Mouse (Mus musculus) heart, embryonic 11.5 days (tissue): ENCODE measurements around the gene Cnih3. TPM values are rescaled to one million over a fixed set of nuclear protein-coding genes. Genes with fewer than 3 reads are reported as not detected.

ENCODE experiments used
- ATAC-seq: fragments of 200-750 bp; cut with Nextera tagmentation; replicated peaks from 2 replicates; pipeline ENCODE4 v1.8.0; 2017; ENCODE audit warnings: moderate library complexity; ENCODE audit not compliant: insufficient number of reproducible peaks, low FRiP score, low TSS enrichment
- H3K27ac ChIP-seq: fragments of 300-500 bp; sonication (generic); 2 replicates; pipeline ENCODE4 v1.5.1; 2014; ENCODE audit warnings: mild to moderate bottlenecking, low read depth, low read length
- H3K27me3 ChIP-seq: fragments of 300-500 bp; sonication (generic); 2 replicates; pipeline ENCODE4 v1.6.1; 2014; ENCODE audit warnings: mild to moderate bottlenecking, low read length, mixed read lengths; ENCODE audit not compliant: control insufficient read depth, insufficient read depth
- H3K36me3 ChIP-seq: fragments of 300-500 bp; sonication (generic); 2 replicates; pipeline ENCODE4 v1.6.1; 2014; ENCODE audit warnings: mild to moderate bottlenecking, low read length, moderate library complexity, mixed read lengths; ENCODE audit not compliant: control insufficient read depth, insufficient read depth
- H3K4me1 ChIP-seq: fragments of 300-500 bp; sonication (generic); 2 replicates; pipeline ENCODE4 v1.6.1; 2014; ENCODE audit warnings: low read length; ENCODE audit not compliant: control insufficient read depth, insufficient read depth
- H3K4me2 ChIP-seq: fragments of 300-500 bp; sonication (generic); 2 replicates; pipeline ENCODE4 v1.6.1; 2014; ENCODE audit warnings: mild to moderate bottlenecking, moderate library complexity
- H3K4me3 ChIP-seq: fragments of 300-500 bp; sonication (generic); 2 replicates; pipeline ENCODE4 v1.5.1; 2014; ENCODE audit warnings: low read depth, low read length
- H3K9ac ChIP-seq: fragments of 300-500 bp; sonication (generic); 2 replicates; pipeline ENCODE4 v1.6.1; 2014; ENCODE audit warnings: mild to moderate bottlenecking, low read depth, low read length, moderate library complexity
- H3K9me3 ChIP-seq: fragments of 300-500 bp; sonication (generic); replicated peaks from 2 replicates; pipeline ENCODE4 v1.6.1; 2016; ENCODE audit warnings: low read length; ENCODE audit not compliant: control insufficient read depth
- WGBS: fragments of 180-500 bp; shearing (Covaris S2); extraction: QIAGEN DNeasy Blood & Tissue Kit; methylation state at CpG from one replicate; pipeline ENCODE4 v1.1.7; 2014; ENCODE audit not compliant: insufficient replicate concordance; 5-methylcytosine and 5-hydroxymethylcytosine counted together
- polyA plus RNA-seq: library from polyadenylated mRNA; unstranded; fragments of >200 nt; fragmentation: Nextera tagmentation; extraction: Ambion mirVana; gene quantifications from 2 replicates; pipeline ENCODE4 v1.2.1, GENCODE M21; 2014

Cnih3 gene
- polyA plus RNA-seq, 1 experiment from 2014 or later = 0.29 TPM

DNA sequence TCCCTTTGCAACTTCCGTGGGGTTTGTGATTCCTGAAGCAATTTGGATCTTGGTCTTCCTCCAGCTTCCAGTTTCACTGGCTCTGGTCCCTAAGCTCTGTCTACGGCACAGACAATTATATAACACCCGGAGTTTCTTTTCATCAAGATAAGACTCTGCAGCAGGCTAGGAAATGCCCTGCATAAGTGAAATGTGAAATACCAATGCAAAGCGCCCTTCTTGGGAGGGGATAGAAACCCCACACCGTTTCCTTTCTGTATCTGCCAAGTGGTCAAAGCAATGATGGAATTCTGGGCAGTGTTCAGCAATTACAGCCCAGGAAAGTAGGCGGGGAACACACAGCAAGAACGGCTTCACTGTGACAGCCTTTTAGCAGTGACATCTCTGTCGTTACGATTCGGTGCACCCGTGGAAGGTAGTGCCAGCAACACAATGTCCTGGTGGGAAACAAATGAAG is 67.7 kb downstream of the Cnih3 start:
- no peak overlapping the region for H3K4me3 ChIP-seq
- H3K9ac ChIP-seq = no peak overlapping the region
- peaks cover 6% of the 10 kb centered on the region; the same call in 1 of the 2 replicates for H3K4me1 ChIP-seq
- ATAC-seq = no peak
- no peak overlapping the region for H3K4me2 ChIP-seq
- no peak overlapping the region for H3K27ac ChIP-seq
- no peaks in the 10 kb centered on the region for H3K36me3 ChIP-seq
- no peaks in the 10 kb centered on the region for H3K9me3 ChIP-seq
- 60% methylated on average over 11 of the region's 11 CpGs for WGBS
- no peaks in the 10 kb centered on the region for H3K27me3 ChIP-seq

DNA sequence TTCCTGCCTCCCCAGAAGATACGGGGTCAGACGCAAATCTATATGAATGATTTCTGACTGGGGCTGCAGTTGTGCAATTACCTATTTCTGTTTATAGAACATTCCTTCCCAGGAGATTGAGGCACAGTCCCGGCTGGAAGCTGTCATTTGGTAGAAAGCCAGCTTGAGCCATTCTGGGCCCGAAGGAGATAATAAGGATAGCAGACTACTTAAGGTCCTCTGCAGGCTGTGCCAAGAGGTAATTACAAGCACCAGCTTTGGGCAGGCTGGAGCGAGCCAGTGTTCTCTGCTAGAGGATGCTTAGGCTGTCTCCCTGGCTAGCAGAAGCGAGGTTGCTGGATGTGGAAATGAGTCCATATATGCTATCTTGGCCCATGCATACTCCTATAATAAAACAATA is 70.4 kb downstream of the Cnih3 start:
- Histone ChIP-seq H3K36me3 (no peaks in the 10 kb centered on the region), H3K9me3 (no peaks in the 10 kb centered on the region), H3K9ac (no peak overlapping the region), H3K27me3 (no peaks in the 10 kb centered on the region), H3K4me1 (peaks cover 3% of the 10 kb centered on the region; the same call in 1 of the 2 replicates), H3K4me3 (no peak overlapping the region), H3K4me2 (no peak overlapping the region), H3K27ac (no peak overlapping the region)
- no peak for ATAC-seq
- WGBS = 59% methylated on average over 6 of the region's 6 CpGs

DNA sequence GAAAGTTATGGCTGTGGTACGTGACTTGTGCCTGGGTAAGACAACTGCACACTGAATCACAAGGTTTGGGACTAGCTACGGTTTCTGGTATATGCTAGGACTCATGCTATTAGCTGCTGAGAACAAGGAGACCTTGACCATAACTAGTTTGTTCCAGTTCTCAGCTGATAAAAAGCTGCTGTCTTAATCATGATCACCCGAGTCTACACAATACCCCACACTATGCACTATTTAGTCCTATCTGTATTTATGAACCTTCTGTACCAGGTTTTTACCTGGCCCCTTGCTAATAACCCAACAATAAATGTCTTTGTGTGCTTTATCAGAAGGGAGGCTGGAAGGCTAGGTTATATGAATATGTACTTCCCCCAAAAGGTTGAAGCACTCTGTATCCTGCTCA is 72.5 kb downstream of the Cnih3 start:
- no peak overlapping the region for H3K9ac ChIP-seq
- ATAC-seq = no peak
- no peaks in the 10 kb centered on the region for H3K36me3 ChIP-seq
- no peak overlapping the region for H3K27ac ChIP-seq
- H3K4me3 ChIP-seq = no peak overlapping the region
- WGBS = 73% methylated on average over 3 of the region's 3 CpGs
- H3K9me3 ChIP-seq = no peaks in the 10 kb centered on the region
- peaks cover 3% of the 10 kb centered on the region; the same call in 1 of the 2 replicates for H3K4me1 ChIP-seq
- no peak overlapping the region for H3K4me2 ChIP-seq
- no peaks in the 10 kb centered on the region for H3K27me3 ChIP-seq

DNA sequence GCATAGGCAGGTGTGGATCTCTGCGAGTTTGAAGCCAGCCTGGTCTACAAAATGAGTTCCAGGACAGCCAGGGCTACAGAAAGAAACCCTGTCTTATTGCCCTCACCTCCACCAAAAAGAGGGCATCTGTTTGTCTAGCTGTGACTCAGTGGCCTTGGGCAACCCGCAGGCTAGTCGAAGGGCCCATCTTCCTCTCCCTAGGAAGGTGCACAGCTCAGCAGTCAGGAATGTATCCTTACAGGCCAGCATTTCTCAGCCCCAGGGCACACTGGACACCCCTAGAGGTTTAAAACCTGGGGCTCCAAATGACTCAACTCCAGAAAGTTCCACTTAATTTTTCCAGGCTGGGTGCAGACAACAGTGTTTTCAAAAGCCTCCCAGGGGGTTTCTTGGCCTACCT is 73.0 kb downstream of the Cnih3 start:
- no peak overlapping the region for H3K9ac ChIP-seq
- H3K27ac ChIP-seq = no peak overlapping the region
- no peak for ATAC-seq
- H3K4me2 ChIP-seq = no peak overlapping the region
- H3K36me3 ChIP-seq = no peaks in the 10 kb centered on the region
- H3K4me3 ChIP-seq = no peak overlapping the region
- H3K4me1 ChIP-seq = peaks cover 3% of the 10 kb centered on the region; the same call in 1 of the 2 replicates
- 79% methylated on average over 3 of the region's 3 CpGs for WGBS
- H3K27me3 ChIP-seq = no peaks in the 10 kb centered on the region
- no peaks in the 10 kb centered on the region for H3K9me3 ChIP-seq

DNA sequence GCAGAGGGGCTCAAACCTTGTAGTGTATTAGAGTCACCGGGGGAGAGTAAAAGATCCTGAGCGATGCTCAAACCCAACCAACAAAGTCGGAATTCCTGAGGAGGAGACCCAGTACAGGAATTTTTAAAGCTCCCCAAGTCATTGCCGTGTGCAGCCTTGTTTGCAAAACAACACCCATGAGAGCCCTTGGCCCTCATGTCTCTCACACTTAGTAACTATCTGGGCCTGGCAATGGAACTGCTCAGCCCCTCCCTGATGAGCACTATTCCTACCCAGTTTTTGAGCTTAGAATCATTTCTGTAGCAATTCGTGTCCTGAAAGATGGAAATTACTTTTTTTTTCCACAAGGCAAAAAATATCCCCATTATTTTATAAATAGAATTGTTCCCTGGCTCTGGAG is 74.0 kb downstream of the Cnih3 start:
- Histone ChIP-seq H3K4me3 (no peak overlapping the region), H3K27ac (no peak overlapping the region), H3K9me3 (no peaks in the 10 kb centered on the region), H3K4me1 (no peaks in the 10 kb centered on the region), H3K9ac (no peak overlapping the region), H3K36me3 (no peaks in the 10 kb centered on the region), H3K4me2 (no peak overlapping the region), H3K27me3 (no peaks in the 10 kb centered on the region)
- 79% methylated on average over 5 of the region's 5 CpGs for WGBS
- no peak for ATAC-seq

DNA sequence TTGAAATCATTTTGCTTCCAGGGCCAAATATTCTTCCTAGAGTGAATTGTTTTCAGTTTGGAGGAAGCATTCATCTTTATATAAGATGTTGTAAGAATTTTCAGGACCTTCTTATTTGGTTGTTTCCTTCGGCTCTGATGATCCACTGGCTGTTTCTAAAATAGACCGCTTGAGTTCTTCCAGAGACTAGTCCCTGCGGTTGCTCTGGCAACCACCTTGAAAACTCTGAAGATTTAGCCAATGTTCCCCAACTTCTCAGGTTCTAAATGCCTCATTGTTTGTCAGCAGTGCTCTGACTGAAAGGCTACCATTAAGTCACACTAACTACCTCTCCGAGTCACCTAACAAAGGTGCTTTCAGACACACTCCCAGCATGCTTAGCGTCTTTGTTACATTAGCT is 80.8 kb downstream of the Cnih3 start:
- Histone ChIP-seq H3K9ac (no peak overlapping the region), H3K36me3 (no peaks in the 10 kb centered on the region), H3K27me3 (no peaks in the 10 kb centered on the region), H3K27ac (no peak overlapping the region), H3K4me3 (no peak overlapping the region), H3K4me2 (no peak overlapping the region), H3K9me3 (no peaks in the 10 kb centered on the region), H3K4me1 (no peaks in the 10 kb centered on the region)
- no peak for ATAC-seq
- WGBS = 81% methylated on average over 5 of the region's 5 CpGs

DNA sequence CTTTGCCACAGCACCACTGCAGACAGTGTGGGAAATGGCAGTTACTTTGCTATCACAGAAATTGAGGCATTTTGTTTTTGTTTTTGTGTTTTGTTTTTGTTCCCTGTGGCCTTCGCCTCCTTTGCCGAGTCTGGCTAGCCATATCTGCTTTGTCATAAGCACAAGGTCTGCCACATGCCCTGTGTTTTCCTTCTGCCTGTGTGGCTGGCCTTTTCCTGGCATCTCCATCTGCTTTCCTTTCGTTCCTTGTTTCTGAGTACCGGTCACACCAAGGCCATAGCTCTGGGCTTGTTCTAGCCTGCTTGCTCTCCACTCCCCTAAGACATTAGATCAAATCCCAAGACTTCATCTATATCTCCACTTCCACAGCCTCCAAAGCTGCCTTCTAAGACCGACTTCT is 83.0 kb downstream of the Cnih3 start:
- Histone ChIP-seq H3K4me2 (no peak overlapping the region), H3K36me3 (no peaks in the 10 kb centered on the region), H3K27me3 (no peaks in the 10 kb centered on the region), H3K27ac (no peak overlapping the region), H3K9ac (no peak overlapping the region), H3K4me1 (no peaks in the 10 kb centered on the region), H3K9me3 (no peaks in the 10 kb centered on the region), H3K4me3 (no peak overlapping the region)
- WGBS = 64% methylated on average over 5 of the region's 5 CpGs
- no peak for ATAC-seq

DNA sequence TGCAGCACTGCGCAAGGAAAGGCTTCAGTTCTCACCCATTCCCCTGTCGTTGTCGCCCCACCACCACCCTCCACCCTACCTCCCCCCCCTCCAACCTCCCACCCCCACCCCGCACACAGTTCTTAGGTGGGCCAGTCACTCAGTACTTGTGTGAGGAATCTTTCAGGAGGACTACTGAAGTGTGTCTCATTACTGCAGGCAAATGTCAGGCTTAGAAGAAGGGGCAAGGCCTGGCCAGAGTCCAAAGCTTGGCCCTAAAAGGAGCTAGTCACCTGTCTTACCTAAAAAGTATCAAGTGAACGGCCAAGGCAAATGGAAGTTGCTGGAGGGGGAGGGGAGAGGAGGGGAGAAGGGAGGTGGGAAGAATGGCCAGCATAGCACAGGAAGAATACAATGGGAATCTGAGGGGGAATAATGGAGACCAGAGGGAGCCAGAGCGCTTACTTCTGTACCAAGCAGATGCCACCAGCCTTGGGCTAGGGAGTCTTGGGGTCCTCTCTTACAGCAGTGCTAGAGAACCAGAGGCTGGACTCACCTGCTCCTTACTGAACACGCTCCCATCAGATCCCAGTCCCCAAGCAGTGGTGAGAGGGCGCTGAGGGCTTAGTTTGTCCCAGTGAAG is 88.7 kb downstream of the Cnih3 start:
- no peak overlapping the region for H3K4me2 ChIP-seq
- ATAC-seq = no peak

DNA sequence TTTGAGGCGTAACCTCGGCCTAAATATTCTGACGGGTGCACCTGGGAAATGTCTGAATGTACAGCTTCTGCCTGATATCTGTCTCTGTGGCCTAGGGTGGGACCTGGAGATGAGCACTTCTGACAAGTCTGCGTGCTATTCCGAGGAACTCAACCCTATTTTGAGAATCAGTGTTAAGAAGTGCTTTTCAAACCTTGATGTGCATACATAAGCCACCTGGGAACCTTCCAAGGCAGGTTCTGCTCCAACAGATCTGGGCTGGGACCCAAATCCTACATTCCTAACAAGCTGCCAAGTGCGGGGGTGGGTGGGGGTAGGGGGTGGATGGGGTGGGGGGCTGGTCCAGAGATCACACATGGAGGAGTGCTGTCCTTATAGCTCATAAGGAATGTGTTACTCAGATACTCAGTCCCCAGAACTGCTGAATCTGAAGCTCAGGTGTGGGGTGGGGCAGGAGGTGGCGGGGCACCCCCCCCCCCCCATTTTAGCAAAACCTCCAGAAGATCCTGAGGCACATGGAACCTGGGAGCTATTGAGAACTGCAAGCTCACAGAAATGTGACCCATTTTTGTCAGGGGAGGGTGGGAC is 89.3 kb downstream of the Cnih3 start:
- Histone ChIP-seq H3K4me3 (no peak overlapping the region), H3K9me3 (no peaks in the 10 kb centered on the region), H3K27ac (no peak overlapping the region), H3K4me2 (no peak overlapping the region), H3K36me3 (no peaks in the 10 kb centered on the region), H3K9ac (no peak overlapping the region), H3K4me1 (peaks cover 10% of the 10 kb centered on the region), H3K27me3 (no peaks in the 10 kb centered on the region)
- 70% methylated on average over 7 of the region's 7 CpGs for WGBS
- no peak for ATAC-seq

More for the DNA sequence above, 88.7 kb downstream of the Cnih3 start:
- Histone ChIP-seq H3K36me3 (no peaks in the 10 kb centered on the region), H3K4me1 (peaks cover 5% of the 10 kb centered on the region), H3K9me3 (no peaks in the 10 kb centered on the region), H3K27me3 (no peaks in the 10 kb centered on the region), H3K9ac (no peak overlapping the region), H3K27ac (no peak overlapping the region), H3K4me3 (no peak overlapping the region)
- 68% methylated on average over 8 of the region's 8 CpGs for WGBS
